Mouse (Mus musculus): ENCODE data around the gene Rab7b. TPM values are rescaled to one million over a fixed set of nuclear protein-coding genes. Genes with fewer than 3 reads are reported as not detected.

Rab7b gene
- total RNA-seq, 2 experiments from 2014 or later: 2.5 to 2.7 TPM

- DNase-seq: no peak
Observed at GRCm38 (mm10) chr1:131739481-131740160, 51.1 kb downstream of the Rab7b start.

- no peak for DNase-seq
Observed at GRCm38 (mm10) chr1:131743868-131744464, 55.5 kb downstream of the Rab7b start, which contains the start of gene Slc26a9. Gene Slc26a9 (plus strand): TSS chr1:131744022.

- no peak for DNase-seq
Observed at GRCm38 (mm10) chr1:131745391-131745790, 56.9 kb downstream of the Rab7b start.

GRCm38 (mm10) chr1:131747761-131748160 is 59.3 kb downstream of the Rab7b start:
- no peak for DNase-seq

- DNase-seq: no peak
Observed at GRCm38 (mm10) chr1:131748636-131749035, 60.1 kb downstream of the Rab7b start.

- no peak for DNase-seq
Observed at GRCm38 (mm10) chr1:131749706-131750545, 61.4 kb downstream of the Rab7b start.

GRCm38 (mm10) chr1:131751181-131751890 is 62.8 kb downstream of the Rab7b start:
- DNase-seq: no peak

- peak in 1 of 2 experiments; percentile 16 for DNase-seq
Observed at GRCm38 (mm10) chr1:131751891-131752311, 63.4 kb downstream of the Rab7b start.

- no peak for DNase-seq
Observed at GRCm38 (mm10) chr1:131754212-131754829, 65.8 kb downstream of the Rab7b start.

- DNase-seq: peak in 1 of 2 experiments; percentile 17
Observed at GRCm38 (mm10) chr1:131754916-131755315, 66.4 kb downstream of the Rab7b start.

GRCm38 (mm10) chr1:131757211-131757610 is 68.7 kb downstream of the Rab7b start:
- no peak for DNase-seq

- no peak for DNase-seq
Observed at GRCm38 (mm10) chr1:131758796-131759195, 70.3 kb downstream of the Rab7b start.

GRCm38 (mm10) chr1:131759667-131760427 is 71.4 kb downstream of the Rab7b start:
- no peak for DNase-seq

- DNase-seq: no peak
Observed at GRCm38 (mm10) chr1:131760428-131760820, 71.9 kb downstream of the Rab7b start.

GRCm38 (mm10) chr1:131761079-131761831 is 72.8 kb downstream of the Rab7b start:
- DNase-seq: no peak

- DNase-seq: no peak
Observed at GRCm38 (mm10) chr1:131763683-131764082, 75.2 kb downstream of the Rab7b start.

GRCm38 (mm10) chr1:131764581-131765338 is 76.3 kb downstream of the Rab7b start:
- DNase-seq: no peak

Measured in layer of hippocampus, postnatal 36 days (tissue).